Mouse (Mus musculus) stomach, embryonic 14.5 days (tissue): ENCODE results near the gene Zfp106. TPM values are rescaled to one million over a fixed set of nuclear protein-coding genes. Genes with fewer than 3 reads are reported as not detected.

Source experiments
- ATAC-seq: fragments of 200-750 bp; cut with Nextera tagmentation; 2 replicates; pipeline ENCODE4 v1.8.0; 2017; ENCODE audit warnings: low read depth, moderate TSS enrichment; ENCODE audit not compliant: insufficient number of reproducible peaks, insufficient read depth, low FRiP score
- H3K27ac ChIP-seq: fragments of 300-500 bp; sonication (generic); 2 replicates; pipeline ENCODE4 v1.5.1; 2014; ENCODE audit warnings: mild to moderate bottlenecking, low read length, moderate library complexity, mixed read lengths
- H3K27me3 ChIP-seq: fragments of 300-500 bp; sonication (generic); 2 replicates; pipeline ENCODE4 v1.6.1; 2014; ENCODE audit warnings: low read length, control low read depth, mixed read lengths; ENCODE audit not compliant: control insufficient read depth, insufficient read depth
- H3K36me3 ChIP-seq: fragments of 300-500 bp; sonication (generic); 2 replicates; pipeline ENCODE4 v1.6.1; 2014; ENCODE audit warnings: mild to moderate bottlenecking, control low read depth, low read length, moderate library complexity, mixed read lengths; ENCODE audit not compliant: control insufficient read depth, insufficient read depth
- H3K4me1 ChIP-seq: fragments of 300-500 bp; sonication (generic); 2 replicates; pipeline ENCODE4 v1.6.1; 2014; ENCODE audit warnings: low read length, control low read depth, mixed read lengths; ENCODE audit not compliant: control insufficient read depth, insufficient read depth
- H3K4me2 ChIP-seq: fragments of 300-500 bp; sonication (generic); replicated peaks from 2 replicates; pipeline ENCODE4 v1.6.1; 2014; ENCODE audit warnings: low read depth, low read length, control low read depth
- H3K4me3 ChIP-seq: fragments of 300-500 bp; sonication (generic); 2 replicates; pipeline ENCODE4 v1.5.1; 2014; ENCODE audit warnings: low read depth, low read length, control low read depth
- H3K9ac ChIP-seq: fragments of 300-500 bp; sonication (generic); replicated peaks from 2 replicates; pipeline ENCODE4 v1.6.1; 2014; ENCODE audit warnings: low read depth, mild to moderate bottlenecking, control low read depth, low read length, moderate library complexity, mixed read lengths
- H3K9me3 ChIP-seq: fragments of 300-500 bp; sonication (generic); 2 replicates; pipeline ENCODE4 v1.6.1; 2016; ENCODE audit warnings: low read depth, low read length, control low read depth; ENCODE audit not compliant: control insufficient read depth
- WGBS: fragments of 180-500 bp; shearing (Covaris S2); extraction: QIAGEN DNeasy Blood & Tissue Kit; methylation state at CpG from one replicate; pipeline ENCODE4 v1.1.7; 2014; 5-methylcytosine and 5-hydroxymethylcytosine counted together
- polyA plus RNA-seq: library from polyadenylated mRNA; unstranded; fragments of >200 nt; fragmentation: Nextera tagmentation; extraction: Ambion mirVana; gene quantifications from 2 replicates; pipeline ENCODE4 v1.2.1, GENCODE M21; 2014

Gene Zfp106
- polyA plus RNA-seq, 1 experiment from 2014 or later: 70.8 TPM

DNA sequence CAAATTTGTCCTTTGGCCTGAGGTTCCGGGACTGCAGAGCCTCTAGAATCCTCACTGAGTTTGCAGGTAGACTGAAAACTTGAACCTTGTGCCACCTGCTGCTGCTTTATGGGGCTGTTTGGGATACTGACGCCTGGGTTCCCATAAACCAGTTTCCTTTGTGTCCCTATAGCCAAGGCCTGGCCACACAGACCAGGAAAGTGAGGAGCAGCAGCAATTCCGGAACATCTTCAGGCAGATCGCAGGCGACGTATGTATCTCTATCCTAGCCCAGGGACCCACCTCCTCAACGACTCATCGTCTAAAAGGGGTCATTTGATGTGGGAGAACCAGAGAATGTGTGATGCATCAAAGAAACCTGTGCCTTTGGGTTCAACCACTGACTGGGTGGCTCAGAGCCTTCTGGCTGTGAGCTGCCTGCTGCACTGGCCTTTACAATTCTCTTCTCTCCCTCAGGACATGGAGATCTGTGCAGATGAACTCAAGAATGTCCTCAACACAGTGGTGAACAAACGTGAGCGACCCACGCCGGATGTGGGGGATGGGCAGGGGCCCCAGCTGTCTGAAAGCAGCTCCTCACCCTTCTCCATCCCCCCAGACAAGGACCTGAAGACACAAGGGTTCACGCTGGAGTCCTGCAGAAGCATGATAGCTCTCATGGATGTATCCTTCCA lies 61.6 kb downstream of the Zfp106 start:
- Histone ChIP-seq H3K4me2 (no peak overlapping the region), H3K27ac (no peak overlapping the region), H3K4me1 (peaks cover 18% of the 10 kb centered on the region), H3K27me3 (no peaks in the 10 kb centered on the region), H3K36me3 (peaks cover 18% of the 10 kb centered on the region; the same call in 1 of the 2 replicates), H3K9ac (no peak overlapping the region), H3K9me3 (no peaks in the 10 kb centered on the region), H3K4me3 (no peak overlapping the region)
- no peak for ATAC-seq
- WGBS: 61% methylated on average over 13 of the region's 13 CpGs

DNA sequence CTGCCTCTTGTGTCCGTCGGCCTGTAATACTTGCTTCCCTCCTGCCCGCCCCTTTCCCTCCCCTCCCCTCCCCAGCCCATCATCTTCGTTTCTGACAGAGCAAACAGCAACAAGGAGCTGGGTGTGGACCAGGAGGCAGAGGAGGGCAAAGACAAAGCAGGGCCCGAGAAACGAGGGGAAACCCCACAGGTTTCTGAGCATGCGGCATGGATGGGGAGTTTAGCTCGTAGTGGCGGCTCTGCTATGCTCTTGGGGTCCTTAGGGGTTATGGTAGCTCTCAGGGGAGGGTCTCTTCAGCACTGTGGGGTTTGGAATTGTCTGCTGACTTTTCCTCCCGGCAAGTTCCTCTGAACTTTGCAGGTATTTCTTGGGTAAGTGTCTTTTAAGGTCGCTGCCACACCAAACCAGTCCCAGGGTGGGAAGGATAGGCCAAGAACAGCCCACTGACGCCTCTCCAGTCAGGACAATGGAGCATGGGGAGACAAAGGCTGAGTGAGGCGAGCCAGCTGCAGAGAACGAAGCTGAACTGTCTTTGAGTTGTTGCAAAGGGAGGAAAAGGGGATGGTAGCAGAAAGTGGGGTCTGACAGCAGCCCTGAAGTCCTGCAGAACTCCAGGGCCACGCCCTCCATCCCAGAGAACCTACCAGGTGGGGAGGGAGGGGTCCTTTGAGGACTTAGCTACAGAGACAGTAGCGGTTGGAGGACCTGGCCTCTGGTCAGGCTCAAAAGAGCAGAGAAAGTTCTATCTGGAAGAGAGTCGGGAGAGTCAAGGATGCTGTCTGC lies 62.3 kb downstream of the Zfp106 start:
- Histone ChIP-seq H3K27ac (no peak overlapping the region), H3K9ac (no peak overlapping the region), H3K27me3 (no peaks in the 10 kb centered on the region), H3K36me3 (peaks cover 17% of the 10 kb centered on the region; the same call in 1 of the 2 replicates), H3K9me3 (no peaks in the 10 kb centered on the region), H3K4me1 (peaks cover 18% of the 10 kb centered on the region), H3K4me2 (peak overlapping the region; percentile 15; the same call in 1 of the 2 replicates), H3K4me3 (no peak overlapping the region)
- ATAC-seq: no peak
- 29% methylated on average over 17 of the region's 17 CpGs for WGBS

DNA sequence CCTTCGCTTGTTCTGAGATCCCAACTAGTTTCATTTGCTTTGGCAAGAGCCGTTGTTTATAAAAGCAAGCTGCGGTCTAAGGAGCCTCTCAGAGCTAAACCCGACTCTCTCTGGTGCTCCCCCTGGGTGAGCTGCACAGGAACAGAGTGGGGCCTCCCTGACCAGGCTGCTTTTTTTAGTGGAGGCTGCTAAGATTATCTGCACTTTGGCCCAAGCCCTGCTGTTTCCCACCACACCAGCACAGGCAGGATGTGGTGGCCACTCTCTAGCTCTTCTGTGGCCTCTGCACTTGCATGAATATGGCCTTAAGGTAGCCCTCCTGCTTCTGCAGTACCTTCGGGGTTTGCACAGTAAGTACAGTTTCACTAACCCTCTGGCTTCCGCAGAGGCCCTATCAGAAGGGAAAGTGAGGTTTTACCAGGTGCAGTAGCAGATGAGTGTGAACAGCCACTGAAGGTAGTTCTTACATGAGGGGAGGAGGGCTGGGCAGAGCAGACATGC lies 63.6 kb downstream of the Zfp106 start:
- no peak overlapping the region for H3K9ac ChIP-seq
- H3K4me3 ChIP-seq: no peak overlapping the region
- ATAC-seq: no peak
- no peaks in the 10 kb centered on the region for H3K27me3 ChIP-seq
- peaks cover 4% of the 10 kb centered on the region; the same call in 1 of the 2 replicates for H3K36me3 ChIP-seq
- whole genome bisulfite sequencing: 40% methylated on average over 6 of the region's 6 CpGs
- H3K9me3 ChIP-seq: no peaks in the 10 kb centered on the region
- H3K27ac ChIP-seq: peak overlapping the region; percentile 44; the same call in 1 of the 2 replicates
- no peak overlapping the region for H3K4me2 ChIP-seq
- H3K4me1 ChIP-seq: peaks cover 18% of the 10 kb centered on the region

DNA sequence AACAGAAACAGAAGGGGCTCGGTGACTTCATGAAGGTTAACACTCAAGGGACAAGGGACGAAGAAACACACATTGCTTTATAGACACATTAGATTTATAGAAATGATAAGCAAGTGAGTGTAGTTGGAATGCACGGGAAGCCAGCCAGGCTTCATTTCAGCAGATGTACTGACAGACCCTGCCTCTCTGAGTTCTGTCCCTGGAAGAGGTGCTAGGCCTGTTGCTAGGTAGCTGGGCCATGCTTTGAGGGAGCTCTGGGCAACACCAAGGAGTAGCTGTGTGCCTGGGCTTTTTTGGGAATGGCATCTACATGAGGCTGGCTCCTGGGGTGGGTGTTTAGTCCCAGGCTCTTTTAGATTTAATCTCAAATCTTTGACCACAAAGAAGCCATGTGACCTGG lies 67.1 kb downstream of the Zfp106 start:
- Histone ChIP-seq H3K9ac (no peak overlapping the region), H3K27me3 (no peaks in the 10 kb centered on the region), H3K9me3 (no peaks in the 10 kb centered on the region), H3K36me3 (no peaks in the 10 kb centered on the region), H3K27ac (no peak overlapping the region), H3K4me2 (no peak overlapping the region), H3K4me3 (no peak overlapping the region), H3K4me1 (peaks cover 16% of the 10 kb centered on the region)
- 55% methylated on average over 3 of the region's 3 CpGs for WGBS
- ATAC-seq: no peak

DNA sequence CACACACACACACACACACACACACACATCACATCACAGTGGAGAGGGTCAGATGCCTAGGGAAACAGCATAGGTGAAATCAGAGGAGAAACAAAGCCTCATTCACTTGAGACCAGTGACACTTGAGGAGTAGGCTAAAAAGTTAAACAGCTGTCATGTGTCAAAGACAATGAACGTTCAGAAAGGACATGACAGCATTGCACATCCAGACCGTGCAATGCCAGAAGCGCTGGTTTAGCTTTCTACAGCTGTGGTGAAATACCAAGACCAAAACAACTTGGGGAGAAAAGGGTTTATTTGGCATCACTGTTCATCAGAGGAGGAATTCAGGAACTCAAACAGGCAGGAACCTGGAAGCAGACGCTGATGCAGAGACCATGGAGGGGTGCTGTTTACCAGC lies 70.4 kb downstream of the Zfp106 start:
- Histone ChIP-seq H3K4me1 (no peaks in the 10 kb centered on the region), H3K27ac (no peak overlapping the region), H3K36me3 (no peaks in the 10 kb centered on the region), H3K4me2 (no peak overlapping the region), H3K9me3 (no peaks in the 10 kb centered on the region), H3K4me3 (no peak overlapping the region), H3K27me3 (no peaks in the 10 kb centered on the region), H3K9ac (no peak overlapping the region)
- WGBS: 36% methylated on average over 4 of the region's 4 CpGs
- no peak for ATAC-seq

DNA sequence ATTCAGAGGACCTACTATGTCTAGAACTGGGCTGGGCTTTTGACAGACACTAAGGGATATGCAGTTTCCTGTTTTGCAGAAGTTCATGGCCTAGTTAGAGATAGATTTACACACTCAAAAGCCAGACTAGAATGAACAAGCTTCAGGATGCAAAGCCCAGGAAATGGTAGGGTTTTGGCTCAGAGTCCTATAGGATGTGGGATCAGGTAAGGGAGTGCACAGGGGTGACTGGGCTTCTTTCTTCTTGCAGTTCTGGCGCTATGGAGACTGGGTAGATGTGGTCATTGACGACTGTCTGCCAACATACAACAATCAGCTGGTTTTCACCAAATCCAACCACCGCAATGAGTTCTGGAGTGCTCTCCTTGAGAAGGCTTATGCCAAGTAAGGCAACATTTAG lies 79.4 kb downstream of the Zfp106 start:
- Histone ChIP-seq H3K4me3 (no peak overlapping the region), H3K4me1 (no peaks in the 10 kb centered on the region), H3K9ac (no peak overlapping the region), H3K27ac (no peak overlapping the region), H3K36me3 (no peaks in the 10 kb centered on the region), H3K27me3 (no peaks in the 10 kb centered on the region), H3K9me3 (no peaks in the 10 kb centered on the region), H3K4me2 (no peak overlapping the region)
- ATAC-seq: no peak
- 84% methylated on average over 3 of the region's 3 CpGs for WGBS

GRCm38 (mm10) chr2:120482506-120483389 lies 80.9 kb downstream of the Zfp106 start:
- H3K4me1 ChIP-seq: no peaks in the 10 kb centered on the region
- H3K9me3 ChIP-seq: no peaks in the 10 kb centered on the region
- H3K4me2 ChIP-seq: no peak overlapping the region
- no peak overlapping the region for H3K4me3 ChIP-seq
- H3K9ac ChIP-seq: no peak overlapping the region
- ATAC-seq: no peak
- no peak overlapping the region for H3K27ac ChIP-seq
- H3K36me3 ChIP-seq: no peaks in the 10 kb centered on the region
- no peaks in the 10 kb centered on the region for H3K27me3 ChIP-seq
- 76% methylated on average over 8 of the region's 8 CpGs for WGBS

GRCm38 (mm10) chr2:120481921-120482320 lies 81.7 kb downstream of the Zfp106 start:
- H3K9me3 ChIP-seq: no peaks in the 10 kb centered on the region
- H3K9ac ChIP-seq: no peak overlapping the region
- H3K27ac ChIP-seq: no peak overlapping the region
- ATAC-seq: no peak
- H3K4me2 ChIP-seq: no peak overlapping the region
- no peaks in the 10 kb centered on the region for H3K4me1 ChIP-seq
- H3K4me3 ChIP-seq: no peak overlapping the region
- 70% methylated on average over 8 of the region's 8 CpGs for WGBS
- no peaks in the 10 kb centered on the region for H3K36me3 ChIP-seq
- H3K27me3 ChIP-seq: no peaks in the 10 kb centered on the region
